Mouse (Mus musculus) neural tube, embryonic 14.5 days (tissue): Measurements from ENCODE around the gene Sgpp2. TPM values are rescaled to one million over a fixed set of nuclear protein-coding genes. Genes with fewer than 3 reads are reported as not detected.

Experiments
- ATAC-seq: fragments of 200-750 bp; cut with Nextera tagmentation; 2 replicates; pipeline ENCODE4 v1.8.0; 2017; ENCODE audit warnings: low read depth, mild to moderate bottlenecking, moderate TSS enrichment, moderate library complexity
- H3K27ac ChIP-seq: fragments of 300-500 bp; sonication (generic); 2 replicates; pipeline ENCODE4 v1.5.1; 2014; ENCODE audit warnings: low read depth, mild to moderate bottlenecking, control low read depth, low read length, moderate library complexity, mixed read lengths
- H3K27me3 ChIP-seq: fragments of 300-500 bp; sonication (generic); 2 replicates; pipeline ENCODE4 v1.6.1; 2014; ENCODE audit warnings: low read length; ENCODE audit not compliant: control insufficient read depth, insufficient read depth
- H3K36me3 ChIP-seq: fragments of 300-500 bp; sonication (generic); 2 replicates; pipeline ENCODE4 v1.6.1; 2014; ENCODE audit warnings: low read length, mixed read lengths; ENCODE audit not compliant: control insufficient read depth, insufficient read depth
- H3K4me1 ChIP-seq: fragments of 300-500 bp; sonication (generic); 2 replicates; pipeline ENCODE4 v1.6.1; 2014; ENCODE audit warnings: low read length; ENCODE audit not compliant: control insufficient read depth, insufficient read depth
- H3K4me2 ChIP-seq: fragments of 300-500 bp; sonication (generic); 2 replicates; pipeline ENCODE4 v1.6.1; 2014; ENCODE audit warnings: mild to moderate bottlenecking, low read depth, low read length, control low read depth
- H3K4me3 ChIP-seq: fragments of 300-500 bp; sonication (generic); 2 replicates; pipeline ENCODE4 v1.5.1; 2014; ENCODE audit warnings: low read depth, low read length, control low read depth, mixed read lengths
- H3K9ac ChIP-seq: fragments of 300-500 bp; sonication (generic); replicated peaks from 2 replicates; pipeline ENCODE4 v1.6.1; 2014; ENCODE audit warnings: low read depth, mild to moderate bottlenecking, control low read depth, low read length, mixed read lengths
- H3K9me3 ChIP-seq: fragments of 300-500 bp; sonication (generic); 2 replicates; pipeline ENCODE4 v1.6.1; 2016; ENCODE audit warnings: low read length; ENCODE audit not compliant: control insufficient read depth
- WGBS: fragments of 180-500 bp; shearing (Covaris S2); extraction: QIAGEN DNeasy Blood & Tissue Kit; methylation state at CpG from one replicate; pipeline ENCODE4 v1.1.7; 2014; 5-methylcytosine and 5-hydroxymethylcytosine counted together
- polyA plus RNA-seq: library from polyadenylated mRNA; unstranded; fragments of >200 nt; fragmentation: Nextera tagmentation; extraction: Ambion mirVana; gene quantifications from 2 replicates; pipeline ENCODE4 v1.2.1, GENCODE M21; 2014

Sgpp2 gene
- polyA plus RNA-seq, 1 experiment from 2014 or later = 1.6 TPM

DNA sequence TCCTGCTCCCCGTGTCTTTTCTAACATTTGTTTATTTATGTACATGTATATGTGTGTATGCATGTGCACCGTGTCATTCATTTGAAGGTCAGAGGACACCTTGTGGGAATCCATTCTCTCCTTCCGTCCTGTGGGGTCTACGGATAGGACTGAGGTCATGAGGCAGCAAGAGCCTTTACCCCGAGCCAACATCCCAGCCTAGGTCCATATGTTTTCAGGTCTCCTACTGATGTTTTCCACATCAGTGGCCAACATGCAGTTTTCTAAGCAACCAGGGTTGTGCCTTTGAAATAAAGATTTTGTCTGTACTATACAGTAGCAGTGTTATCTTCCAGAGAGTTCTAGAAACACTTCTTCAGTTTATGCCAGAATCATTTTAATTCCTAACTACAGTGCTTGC lies 63.7 kb downstream of the Sgpp2 start:
- Histone ChIP-seq H3K27me3 (no peaks in the 10 kb centered on the region), H3K4me1 (no peaks in the 10 kb centered on the region; the same call in 1 of the 2 replicates), H3K9me3 (0 out of 2 replicates have a peak, but pooled peaks cover 6% of the 10 kb centered on the region), H3K9ac (no peak overlapping the region), H3K36me3 (no peaks in the 10 kb centered on the region), H3K4me3 (no peak overlapping the region), H3K4me2 (no peak overlapping the region), H3K27ac (no peak overlapping the region)
- WGBS = 93% methylated on average over 5 of the region's 5 CpGs
- no peak for ATAC-seq

DNA sequence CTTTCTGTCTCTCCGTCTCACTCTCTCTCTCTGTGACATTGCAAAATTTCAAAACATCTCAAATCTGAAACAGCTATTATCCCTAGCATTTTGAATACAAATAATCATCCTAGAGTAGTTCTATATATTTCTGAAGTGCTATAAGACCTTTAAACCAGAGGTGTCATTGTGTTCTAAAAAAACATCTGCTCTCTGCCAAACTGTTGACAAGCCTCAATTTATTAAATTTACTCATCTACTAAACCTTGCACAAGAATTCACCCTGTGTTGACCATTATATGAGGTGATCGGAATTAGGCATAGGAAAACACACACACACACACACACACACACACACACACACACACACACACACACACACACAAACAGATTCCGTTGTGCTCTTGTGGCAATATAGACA lies 64.9 kb downstream of the Sgpp2 start:
- Histone ChIP-seq H3K27me3 (no peaks in the 10 kb centered on the region), H3K36me3 (no peaks in the 10 kb centered on the region), H3K4me2 (no peak overlapping the region), H3K4me3 (no peak overlapping the region), H3K4me1 (no peaks in the 10 kb centered on the region; the same call in 1 of the 2 replicates), H3K9me3 (0 out of 2 replicates have a peak, but pooled peaks cover 6% of the 10 kb centered on the region), H3K9ac (no peak overlapping the region), H3K27ac (no peak overlapping the region)
- WGBS = 93% methylated on average over 3 of the region's 3 CpGs
- no peak for ATAC-seq

DNA sequence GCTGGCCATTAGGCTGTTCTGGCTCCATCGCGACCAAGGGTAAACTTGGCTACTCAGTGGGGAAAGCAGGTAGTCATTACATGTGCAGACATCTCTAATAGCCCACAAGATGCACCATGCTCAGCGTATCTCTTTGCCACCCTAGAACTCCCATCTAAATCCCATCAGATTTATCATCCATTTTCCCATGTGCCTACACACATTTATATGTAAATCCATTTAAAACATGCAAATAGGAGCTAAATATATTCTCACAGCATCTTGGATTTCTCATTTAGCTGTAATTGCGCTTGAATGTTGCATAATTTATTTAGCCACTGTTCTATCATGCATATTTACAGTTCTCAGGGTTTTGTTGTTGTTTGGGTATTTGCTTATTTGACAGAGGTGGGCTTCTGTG lies 70.8 kb downstream of the Sgpp2 start:
- H3K27ac ChIP-seq = no peak overlapping the region
- H3K27me3 ChIP-seq = no peaks in the 10 kb centered on the region
- no peak overlapping the region for H3K4me2 ChIP-seq
- no peaks in the 10 kb centered on the region for H3K9me3 ChIP-seq
- no peak overlapping the region for H3K4me3 ChIP-seq
- WGBS = 60% methylated on average over 4 of the region's 4 CpGs
- no peak for ATAC-seq
- no peaks in the 10 kb centered on the region for H3K36me3 ChIP-seq
- no peaks in the 10 kb centered on the region for H3K4me1 ChIP-seq
- H3K9ac ChIP-seq = no peak overlapping the region

DNA sequence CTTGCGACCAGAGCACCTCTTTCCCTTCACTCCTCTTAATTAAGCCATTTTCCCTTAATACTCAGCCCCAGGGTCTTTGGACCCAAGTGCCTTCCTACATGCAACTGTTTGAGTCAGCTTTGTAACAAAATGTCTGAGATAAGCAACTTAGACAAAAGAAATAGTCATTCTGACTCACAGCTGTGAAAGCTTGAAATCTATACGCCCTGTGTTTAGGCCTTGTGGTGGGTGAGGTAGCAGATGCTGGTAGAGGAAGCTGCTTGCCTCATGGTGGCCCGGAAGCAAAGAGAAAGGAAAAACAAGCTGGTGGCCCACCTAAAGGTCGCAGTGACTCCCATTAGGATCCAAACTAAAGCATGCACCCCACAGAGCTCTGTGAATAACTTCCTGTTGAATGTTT lies 77.7 kb downstream of the Sgpp2 start:
- 53% methylated on average over 4 of the region's 4 CpGs for WGBS
- no peaks in the 10 kb centered on the region for H3K27me3 ChIP-seq
- H3K36me3 ChIP-seq = no peaks in the 10 kb centered on the region
- no peak for ATAC-seq
- no peaks in the 10 kb centered on the region for H3K4me1 ChIP-seq
- H3K27ac ChIP-seq = no peak overlapping the region
- H3K9ac ChIP-seq = no peak overlapping the region
- no peak overlapping the region for H3K4me2 ChIP-seq
- H3K4me3 ChIP-seq = no peak overlapping the region
- no peaks in the 10 kb centered on the region for H3K9me3 ChIP-seq

DNA sequence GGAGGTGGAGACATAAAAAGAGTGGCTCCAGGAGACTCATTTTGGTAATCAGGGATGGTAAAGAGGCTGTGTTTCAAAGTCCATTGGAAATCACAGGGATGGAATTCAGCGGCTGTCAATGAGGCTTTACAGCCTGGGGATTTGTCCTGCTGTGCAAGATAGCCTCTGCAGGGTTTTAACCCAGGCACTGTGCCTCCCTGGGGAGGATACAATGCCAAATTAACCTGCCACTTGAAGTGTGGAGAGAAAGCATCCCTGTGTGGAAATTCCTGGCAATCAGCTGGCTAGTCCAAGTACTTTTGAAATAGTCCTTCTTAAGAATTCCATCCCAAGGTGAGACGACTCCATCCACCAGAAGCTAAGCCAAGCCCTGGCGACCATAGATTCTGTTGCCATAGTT lies 78.7 kb downstream of the Sgpp2 start:
- H3K4me2 ChIP-seq = no peak overlapping the region
- no peak overlapping the region for H3K9ac ChIP-seq
- H3K27ac ChIP-seq = no peak overlapping the region
- no peaks in the 10 kb centered on the region for H3K27me3 ChIP-seq
- WGBS = 6% methylated on average over 3 of the region's 3 CpGs
- H3K4me1 ChIP-seq = no peaks in the 10 kb centered on the region
- H3K36me3 ChIP-seq = no peaks in the 10 kb centered on the region
- H3K4me3 ChIP-seq = no peak overlapping the region
- ATAC-seq = no peak
- no peaks in the 10 kb centered on the region for H3K9me3 ChIP-seq

DNA sequence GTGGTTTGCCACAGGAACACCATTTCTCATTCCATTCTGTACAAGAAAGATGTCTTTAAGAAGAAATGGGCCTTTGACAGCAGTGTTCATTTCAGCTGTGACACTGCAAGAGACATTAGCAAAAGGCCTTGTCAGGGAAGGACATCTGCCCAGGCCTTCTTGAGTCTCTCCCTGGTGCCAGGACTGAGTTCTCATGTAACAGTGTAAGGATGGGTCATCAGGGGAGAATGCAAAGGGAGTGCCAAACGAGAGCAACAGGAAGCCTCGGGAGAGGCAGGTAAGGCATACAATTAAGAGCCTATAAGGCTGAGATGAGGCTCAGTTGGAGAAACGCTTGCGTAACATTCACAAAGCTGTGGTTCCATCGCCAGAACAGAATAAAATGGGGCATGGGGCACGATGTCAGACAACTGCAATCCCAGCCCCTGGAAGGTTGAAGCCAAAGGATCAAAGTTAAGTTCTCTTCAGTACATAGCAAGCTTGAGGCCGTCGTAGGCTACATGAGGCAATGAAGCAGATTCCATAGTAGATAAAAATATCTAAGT lies 85.1 kb downstream of the Sgpp2 start:
- H3K36me3 ChIP-seq = no peaks in the 10 kb centered on the region
- H3K4me3 ChIP-seq = no peak overlapping the region
- H3K9ac ChIP-seq = no peak overlapping the region
- WGBS = 63% methylated on average over 8 of the region's 8 CpGs
- no peaks in the 10 kb centered on the region for H3K9me3 ChIP-seq
- H3K27ac ChIP-seq = no peak overlapping the region
- no peak for ATAC-seq
- H3K4me1 ChIP-seq = no peaks in the 10 kb centered on the region
- H3K4me2 ChIP-seq = no peak overlapping the region
- H3K27me3 ChIP-seq = no peaks in the 10 kb centered on the region

DNA sequence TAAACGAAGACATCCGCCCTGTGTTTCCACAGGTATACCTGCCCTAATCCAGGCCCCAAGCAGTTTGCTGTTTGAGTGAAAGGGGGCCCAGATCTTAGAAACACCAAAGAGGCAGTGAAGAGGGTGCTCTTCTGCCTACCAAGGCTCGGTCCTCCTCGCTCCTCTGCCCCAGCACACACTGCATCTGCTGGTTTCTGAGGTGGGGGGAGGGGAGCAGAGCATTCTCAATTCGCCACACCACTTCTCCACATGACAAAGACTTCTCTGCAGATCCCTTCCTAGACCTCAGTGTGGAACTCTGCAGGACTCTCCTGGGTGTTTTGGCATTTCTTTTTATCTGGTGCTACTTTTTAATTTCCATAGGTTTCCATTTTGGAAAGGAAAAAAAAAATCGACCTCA lies 85.6 kb downstream of the Sgpp2 start:
- Histone ChIP-seq H3K27ac (no peak overlapping the region), H3K36me3 (no peaks in the 10 kb centered on the region), H3K4me2 (no peak overlapping the region), H3K9me3 (no peaks in the 10 kb centered on the region), H3K9ac (no peak overlapping the region), H3K4me3 (no peak overlapping the region), H3K4me1 (no peaks in the 10 kb centered on the region), H3K27me3 (no peaks in the 10 kb centered on the region)
- ATAC-seq = no peak
- 33% methylated on average over 6 of the region's 6 CpGs for WGBS

DNA sequence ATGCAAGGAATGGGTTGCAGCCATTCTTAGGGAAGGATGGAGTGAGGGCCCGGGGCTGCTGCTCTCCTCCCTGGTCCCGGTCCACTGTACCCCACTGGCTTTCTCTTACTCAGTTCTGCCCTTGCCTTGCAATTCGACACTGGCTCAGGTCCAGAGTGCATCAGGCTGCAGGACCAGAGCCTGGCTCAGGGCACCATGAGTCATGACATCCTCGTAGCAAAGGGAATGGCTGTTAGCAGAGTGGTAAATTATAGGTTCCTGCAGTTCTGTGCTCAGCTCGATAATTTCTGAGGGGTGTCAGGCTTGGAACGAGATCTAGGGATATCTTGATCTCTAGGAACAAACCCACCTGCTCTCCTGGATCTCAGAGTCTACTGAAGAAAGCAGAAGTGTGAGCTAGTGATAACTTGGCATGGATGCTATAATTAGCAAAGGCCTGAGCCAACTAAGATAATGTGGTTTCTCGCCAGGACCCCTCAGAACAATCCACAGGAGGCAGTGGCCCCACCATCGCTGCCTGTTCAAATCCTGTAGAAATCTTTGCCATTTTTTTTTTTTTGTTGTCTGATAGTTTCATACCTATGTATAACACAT lies 86.3 kb downstream of the Sgpp2 start:
- ATAC-seq = no peak
- no peaks in the 10 kb centered on the region for H3K36me3 ChIP-seq
- 44% methylated on average over 8 of the region's 8 CpGs for WGBS

DNA sequence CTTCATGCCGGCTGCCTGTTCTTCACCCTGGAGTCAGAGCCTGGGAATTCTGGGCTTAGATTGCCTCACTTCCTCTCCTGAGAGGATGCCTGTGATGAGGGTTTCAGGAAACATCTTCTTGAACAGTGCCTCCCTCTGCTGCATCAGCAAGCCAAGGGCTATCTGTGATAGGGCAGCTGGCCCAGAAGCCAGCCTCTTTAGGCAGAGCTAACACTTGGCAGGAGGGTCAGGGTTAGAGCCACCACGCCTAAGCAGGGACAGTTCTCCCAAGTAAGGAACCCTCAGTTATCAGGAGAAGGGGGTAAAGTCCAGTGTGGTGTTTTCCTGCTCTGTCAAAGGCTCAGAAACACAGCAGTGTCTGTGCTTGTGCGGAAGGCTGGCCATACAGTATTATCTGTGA lies 89.6 kb downstream of the Sgpp2 start:
- H3K4me2 ChIP-seq = no peak overlapping the region
- WGBS = 77% methylated on average over 3 of the region's 3 CpGs
- H3K4me1 ChIP-seq = no peaks in the 10 kb centered on the region
- H3K4me3 ChIP-seq = no peak overlapping the region
- ATAC-seq = no peak
- H3K9me3 ChIP-seq = no peaks in the 10 kb centered on the region
- H3K27me3 ChIP-seq = no peaks in the 10 kb centered on the region
- no peak overlapping the region for H3K9ac ChIP-seq
- no peak overlapping the region for H3K27ac ChIP-seq
- no peaks in the 10 kb centered on the region for H3K36me3 ChIP-seq

More for the DNA sequence above, 86.3 kb downstream of the Sgpp2 start:
- Histone ChIP-seq H3K9me3 (no peaks in the 10 kb centered on the region), H3K27ac (no peak overlapping the region), H3K4me1 (no peaks in the 10 kb centered on the region), H3K4me3 (no peak overlapping the region), H3K27me3 (no peaks in the 10 kb centered on the region), H3K4me2 (no peak overlapping the region), H3K9ac (no peak overlapping the region)
